Mouse (Mus musculus): Measurements from ENCODE around the gene D930048N14Rik. TPM values are rescaled to one million over a fixed set of nuclear protein-coding genes. Genes with fewer than 3 reads are reported as not detected.
"Not testable (repeated sequence)": the region's sequence is repeated elsewhere in the genome, so short reads cannot be mapped to it uniquely, and the experiment has no call there.

The D930048N14Rik gene
- polyA plus RNA-seq (2015; fragmentation: Nextera tagmentation; extraction: Ambion mirVana): 4.2 and 4.9 TPM in 2 replicates

- under 1% methylated on average over 68 of the region's 70 CpGs for WGBS
- peak; percentile 66 for ATAC-seq (ENCODE audit: insufficient number of reproducible peaks, low FRiP score, low TSS enrichment, low read depth)
- peaks cover 29% of the 10 kb centered on the region for H3K4me1 ChIP-seq
Measured at GRCm38 (mm10) chr11:51650691-51651515, at the start of gene D930048N14Rik, which contains the start of gene N4bp3. TSS of gene D930048N14Rik (plus strand) at chr11:51650954. TSS of gene N4bp3 (minus strand) at chr11:51650842.

GRCm38 (mm10) chr11:51602253-51602652 is 48.5 kb upstream of the D930048N14Rik start:
- H3K4me2 ChIP-seq: no peak overlapping the region
- H3K9ac ChIP-seq: no peak overlapping the region
- WGBS: 91% methylated on average over 3 of the region's 3 CpGs
- no peak for ATAC-seq (ENCODE audit: insufficient number of reproducible peaks, low FRiP score, low TSS enrichment, low read depth)
- no peak overlapping the region for H3K27ac ChIP-seq
- no peaks in the 10 kb centered on the region for H3K9me3 ChIP-seq
- peaks cover 74% of the 10 kb centered on the region for H3K36me3 ChIP-seq
- peaks cover 38% of the 10 kb centered on the region for H3K4me1 ChIP-seq
- no peak overlapping the region for H3K4me3 ChIP-seq
- no peaks in the 10 kb centered on the region for H3K27me3 ChIP-seq

More at GRCm38 (mm10) chr11:51650691-51651515, at the start of gene D930048N14Rik, which contains the start of gene N4bp3:
- H3K36me3 ChIP-seq: peaks cover 7% of the 10 kb centered on the region; the same call in 1 of the 2 replicates
- H3K4me2 ChIP-seq: peak within 1 kb of the TSS; percentile 92
- H3K9me3 ChIP-seq: no peaks in the 10 kb centered on the region
- H3K4me3 ChIP-seq: peak within 1 kb of the TSS; percentile 67
- H3K27me3 ChIP-seq: no peaks in the 10 kb centered on the region
- H3K27ac ChIP-seq: peak within 1 kb of the TSS; percentile 80
- peak within 1 kb of the TSS; percentile 76 for H3K9ac ChIP-seq

GRCm38 (mm10) chr11:51605602-51606446 is 44.9 kb upstream of the D930048N14Rik start:
- WGBS: under 1% methylated on average over 78 of the region's 81 CpGs
- Histone ChIP-seq H3K9ac (peak overlapping the region; percentile 98), H3K36me3 (peaks cover 39% of the 10 kb centered on the region), H3K9me3 (no peaks in the 10 kb centered on the region), H3K4me3 (peak overlapping the region; percentile 95), H3K4me2 (peak overlapping the region; percentile 79), H3K27ac (peak overlapping the region; percentile 95), H3K27me3 (no peaks in the 10 kb centered on the region), H3K4me1 (peaks cover 42% of the 10 kb centered on the region)
- ATAC-seq (ENCODE audit: insufficient number of reproducible peaks, low FRiP score, low TSS enrichment, low read depth): peak; percentile 61; the same call in 1 of the 2 replicates

- H3K27ac ChIP-seq: peak within 1 kb of the TSS; percentile 95
- H3K27me3 ChIP-seq: no peaks in the 10 kb centered on the region
- peak within 1 kb of the TSS; percentile 98 for H3K9ac ChIP-seq
- H3K4me1 ChIP-seq: peaks cover 36% of the 10 kb centered on the region
- H3K4me3 ChIP-seq: peak within 1 kb of the TSS; percentile 95
- under 1% methylated on average over 87 of the region's 91 CpGs for WGBS
- peak; percentile 89 for ATAC-seq (ENCODE audit: insufficient number of reproducible peaks, low FRiP score, low TSS enrichment, low read depth)
- H3K4me2 ChIP-seq: peak within 1 kb of the TSS; percentile 79
- H3K36me3 ChIP-seq: peaks cover 31% of the 10 kb centered on the region
- no peaks in the 10 kb centered on the region for H3K9me3 ChIP-seq
Measured at GRCm38 (mm10) chr11:51606447-51607095, 44.2 kb upstream of the D930048N14Rik start, which contains the start of gene Hnrnpab. TSS of gene Hnrnpab (minus strand) at chr11:51606847.

GRCm38 (mm10) chr11:51607096-51607738 is 43.5 kb upstream of the D930048N14Rik start:
- H3K4me2 ChIP-seq: peak overlapping the region; percentile 79
- H3K27ac ChIP-seq: peak overlapping the region; percentile 95
- H3K9me3 ChIP-seq: no peaks in the 10 kb centered on the region
- peak; percentile 30; the same call in 1 of the 2 replicates for ATAC-seq (ENCODE audit: insufficient number of reproducible peaks, low FRiP score, low TSS enrichment, low read depth)
- H3K36me3 ChIP-seq: peaks cover 25% of the 10 kb centered on the region
- 8% methylated on average over 15 of the region's 15 CpGs for WGBS
- no peaks in the 10 kb centered on the region for H3K27me3 ChIP-seq
- peak overlapping the region; percentile 95 for H3K4me3 ChIP-seq
- peaks cover 30% of the 10 kb centered on the region for H3K4me1 ChIP-seq
- peak overlapping the region; percentile 65 for H3K9ac ChIP-seq

GRCm38 (mm10) chr11:51609266-51609909 is 41.4 kb upstream of the D930048N14Rik start:
- Histone ChIP-seq H3K36me3 (peaks cover 3% of the 10 kb centered on the region), H3K4me1 (peaks cover 15% of the 10 kb centered on the region), H3K9ac (no peak overlapping the region), H3K9me3 (no peaks in the 10 kb centered on the region), H3K4me3 (no peak overlapping the region), H3K27ac (no peak overlapping the region), H3K27me3 (no peaks in the 10 kb centered on the region), H3K4me2 (no peak overlapping the region)
- 78% methylated on average over 3 of the region's 3 CpGs for WGBS
- no peak for ATAC-seq (ENCODE audit: insufficient number of reproducible peaks, low FRiP score, low TSS enrichment, low read depth)

GRCm38 (mm10) chr11:51609940-51610339 is 40.8 kb upstream of the D930048N14Rik start:
- peaks cover 14% of the 10 kb centered on the region for H3K4me1 ChIP-seq
- not testable (repeated sequence) for H3K4me2 ChIP-seq; H3K36me3 ChIP-seq; H3K4me3 ChIP-seq; H3K27me3 ChIP-seq; H3K27ac ChIP-seq; ATAC-seq (ENCODE audit: insufficient number of reproducible peaks, low FRiP score, low TSS enrichment, low read depth); H3K9me3 ChIP-seq; H3K9ac ChIP-seq
- WGBS: 79% methylated on average over 5 of the region's 5 CpGs

GRCm38 (mm10) chr11:51614256-51614655 is 36.5 kb upstream of the D930048N14Rik start:
- H3K27ac ChIP-seq: no peak overlapping the region
- H3K9me3 ChIP-seq: no peaks in the 10 kb centered on the region
- no peak for ATAC-seq (ENCODE audit: insufficient number of reproducible peaks, low FRiP score, low TSS enrichment, low read depth)
- H3K36me3 ChIP-seq: no peaks in the 10 kb centered on the region
- no peak overlapping the region for H3K9ac ChIP-seq
- no peak overlapping the region for H3K4me3 ChIP-seq
- 85% methylated on average over 8 of the region's 8 CpGs for WGBS
- H3K4me2 ChIP-seq: no peak overlapping the region
- H3K4me1 ChIP-seq: peaks cover 16% of the 10 kb centered on the region
- no peaks in the 10 kb centered on the region for H3K27me3 ChIP-seq

GRCm38 (mm10) chr11:51615129-51615528 is 35.6 kb upstream of the D930048N14Rik start:
- peak overlapping the region; percentile 92 for H3K27ac ChIP-seq
- H3K9ac ChIP-seq: peak overlapping the region; percentile 55; the same call in 1 of the 2 replicates
- H3K36me3 ChIP-seq: no peaks in the 10 kb centered on the region
- H3K4me1 ChIP-seq: peaks cover 22% of the 10 kb centered on the region
- 25% methylated on average over 7 of the region's 7 CpGs for WGBS
- no peak for ATAC-seq (ENCODE audit: insufficient number of reproducible peaks, low FRiP score, low TSS enrichment, low read depth)
- H3K27me3 ChIP-seq: no peaks in the 10 kb centered on the region
- H3K9me3 ChIP-seq: no peaks in the 10 kb centered on the region
- peak overlapping the region; percentile 42 for H3K4me3 ChIP-seq
- H3K4me2 ChIP-seq: peak overlapping the region; percentile 74

GRCm38 (mm10) chr11:51615601-51616000 is 35.2 kb upstream of the D930048N14Rik start:
- no peaks in the 10 kb centered on the region for H3K36me3 ChIP-seq
- H3K4me2 ChIP-seq: peak overlapping the region; percentile 74
- H3K4me3 ChIP-seq: peak overlapping the region; percentile 42
- H3K27ac ChIP-seq: peak overlapping the region; percentile 92
- H3K27me3 ChIP-seq: no peaks in the 10 kb centered on the region
- ATAC-seq (ENCODE audit: insufficient number of reproducible peaks, low FRiP score, low TSS enrichment, low read depth): peak; percentile 66
- 4% methylated on average over 14 of the region's 14 CpGs for WGBS
- no peaks in the 10 kb centered on the region for H3K9me3 ChIP-seq
- peaks cover 27% of the 10 kb centered on the region for H3K4me1 ChIP-seq
- H3K9ac ChIP-seq: peak overlapping the region; percentile 55
